Mouse (Mus musculus): ENCODE data around the gene Ndufaf2.
A peak's percentile ranks its signal among the peaks of the same experiment; 100 is the strongest.

Ndufaf2 gene

DNA sequence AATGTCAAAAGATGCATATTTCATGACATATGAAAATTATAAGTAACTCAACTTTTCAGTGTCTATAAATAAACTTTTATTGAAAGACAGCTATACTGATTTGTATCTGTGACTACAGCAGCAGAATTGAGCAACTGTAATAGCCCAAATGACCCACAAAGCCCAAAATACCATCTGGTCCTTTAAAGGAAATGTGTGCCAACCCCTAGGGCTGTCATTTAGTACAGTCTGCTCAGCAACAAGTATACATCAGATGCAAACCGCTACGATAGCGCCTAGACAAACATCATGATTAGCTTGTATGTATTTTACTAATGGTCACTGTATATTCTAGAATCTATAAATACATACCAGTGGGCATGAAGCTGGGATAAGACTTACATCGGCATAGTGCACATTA lies 74.3 kb downstream of the Ndufaf2 start:
- DNase-seq: no peak

DNA sequence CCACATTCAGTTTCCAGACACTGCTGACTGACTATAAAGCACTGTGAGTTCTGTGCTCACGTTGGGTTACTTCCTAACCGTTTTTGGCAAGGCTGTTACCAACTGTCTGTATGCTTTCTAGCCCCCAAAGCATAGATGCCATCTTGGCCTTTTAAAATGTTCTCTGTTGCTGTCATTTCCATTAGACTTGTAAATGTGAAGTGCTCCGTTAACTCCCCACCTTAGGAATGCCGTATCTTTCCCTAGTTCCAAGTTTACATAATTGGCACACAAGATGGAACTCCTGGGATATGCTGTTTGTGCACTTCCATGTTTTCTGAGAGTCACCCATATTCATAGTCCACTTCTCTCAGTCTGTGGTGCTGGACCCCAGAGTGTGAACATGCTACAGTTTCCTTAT lies 80.5 kb downstream of the Ndufaf2 start:
- DNase-seq: no peak

DNA sequence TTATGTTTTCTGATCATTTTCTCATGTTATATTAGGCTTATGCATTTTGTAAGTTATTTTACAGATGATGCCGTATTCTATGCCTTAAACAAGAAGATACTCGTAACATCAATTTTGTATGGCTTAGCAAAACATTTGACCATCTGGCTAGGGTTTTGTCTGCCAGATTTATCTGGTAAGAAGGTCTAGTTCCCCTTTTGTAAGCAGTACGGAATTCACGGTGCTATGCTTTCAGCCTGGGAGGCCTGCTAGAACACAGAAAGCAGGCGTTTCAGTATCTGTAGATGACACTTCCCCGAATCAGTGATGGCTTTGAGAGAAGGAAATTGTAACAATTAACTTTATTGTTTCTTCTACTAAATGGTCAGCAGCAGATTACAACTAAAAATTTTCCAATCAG lies 80.9 kb downstream of the Ndufaf2 start:
- no peak for DNase-seq

DNA sequence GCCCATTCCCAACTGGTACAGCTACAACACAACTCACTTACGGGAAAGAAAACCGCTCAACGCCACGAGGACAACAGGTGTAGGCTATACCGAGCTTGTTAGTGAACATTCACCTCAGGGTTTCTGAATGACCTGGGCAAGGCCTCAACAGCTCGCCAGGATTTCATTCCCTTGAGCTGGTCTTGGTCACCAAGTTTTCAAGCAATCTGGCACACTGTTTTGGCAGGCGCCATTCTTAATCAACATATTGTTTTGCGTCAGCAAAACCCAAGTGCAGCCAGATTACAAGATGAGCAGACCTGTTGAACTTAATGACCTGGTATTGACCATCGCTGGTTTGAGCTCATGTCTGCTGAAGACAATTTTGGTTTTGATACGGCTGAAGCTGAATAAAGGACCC lies 88.3 kb downstream of the Ndufaf2 start:
- DNase-seq: no peak

DNA sequence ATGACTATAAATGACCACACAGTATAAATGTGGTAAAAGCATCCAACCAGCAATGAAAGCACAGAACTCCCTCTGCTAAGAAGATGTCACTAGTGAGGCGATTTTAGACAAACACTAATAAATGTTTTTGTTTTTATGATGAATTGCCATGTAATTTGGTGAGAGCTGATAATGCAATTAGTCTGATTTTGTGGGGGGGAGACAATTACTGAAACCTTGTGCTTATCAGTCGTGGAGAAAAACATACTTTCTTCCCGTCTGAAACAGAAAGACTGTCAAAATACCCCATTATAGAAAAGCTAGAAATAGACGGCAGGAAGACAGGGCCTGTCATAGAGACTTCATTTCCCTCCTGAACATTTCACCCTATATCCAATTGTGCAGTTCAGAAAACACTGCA lies 89.3 kb downstream of the Ndufaf2 start:
- DNase-seq: no peak

DNA sequence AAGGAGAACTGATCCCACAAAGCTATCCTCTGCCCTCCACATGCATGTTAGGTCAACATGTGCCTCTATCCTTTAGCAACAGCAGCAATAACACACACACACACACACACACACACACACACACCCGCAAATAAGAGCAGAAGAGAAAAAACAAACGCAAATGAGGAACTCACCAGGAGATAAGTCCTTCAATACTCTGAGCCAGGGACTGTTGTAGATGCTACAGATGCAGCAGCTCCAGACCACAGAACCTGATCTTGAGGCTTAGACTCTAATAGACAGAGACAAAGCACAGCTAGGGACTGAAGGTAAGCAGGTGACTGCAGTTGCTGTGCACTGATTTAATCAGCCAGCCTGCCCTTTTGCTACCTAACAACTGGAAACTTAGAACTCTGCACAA lies 92.4 kb downstream of the Ndufaf2 start:
- DNase-seq: no peak

DNA sequence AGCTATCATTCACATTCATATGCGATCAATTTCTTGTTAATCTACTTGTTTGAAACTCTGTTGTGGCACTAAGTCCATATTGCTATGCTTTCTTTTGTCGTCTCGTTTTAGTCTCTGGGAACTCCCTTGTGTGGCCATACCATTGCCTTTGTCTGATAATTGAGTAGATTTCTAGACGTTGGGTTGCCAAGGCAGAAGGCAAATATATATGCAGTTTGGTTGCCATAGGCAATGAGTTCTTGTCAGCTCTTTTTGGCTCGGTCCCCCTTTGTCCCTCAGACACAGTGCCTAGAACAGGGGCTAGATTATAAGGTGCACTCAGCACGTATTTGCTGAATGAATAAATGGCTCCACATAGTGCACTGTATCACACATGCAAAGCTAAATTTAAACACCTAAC lies 94.1 kb downstream of the Ndufaf2 start:
- DNase-seq: no peak

DNA sequence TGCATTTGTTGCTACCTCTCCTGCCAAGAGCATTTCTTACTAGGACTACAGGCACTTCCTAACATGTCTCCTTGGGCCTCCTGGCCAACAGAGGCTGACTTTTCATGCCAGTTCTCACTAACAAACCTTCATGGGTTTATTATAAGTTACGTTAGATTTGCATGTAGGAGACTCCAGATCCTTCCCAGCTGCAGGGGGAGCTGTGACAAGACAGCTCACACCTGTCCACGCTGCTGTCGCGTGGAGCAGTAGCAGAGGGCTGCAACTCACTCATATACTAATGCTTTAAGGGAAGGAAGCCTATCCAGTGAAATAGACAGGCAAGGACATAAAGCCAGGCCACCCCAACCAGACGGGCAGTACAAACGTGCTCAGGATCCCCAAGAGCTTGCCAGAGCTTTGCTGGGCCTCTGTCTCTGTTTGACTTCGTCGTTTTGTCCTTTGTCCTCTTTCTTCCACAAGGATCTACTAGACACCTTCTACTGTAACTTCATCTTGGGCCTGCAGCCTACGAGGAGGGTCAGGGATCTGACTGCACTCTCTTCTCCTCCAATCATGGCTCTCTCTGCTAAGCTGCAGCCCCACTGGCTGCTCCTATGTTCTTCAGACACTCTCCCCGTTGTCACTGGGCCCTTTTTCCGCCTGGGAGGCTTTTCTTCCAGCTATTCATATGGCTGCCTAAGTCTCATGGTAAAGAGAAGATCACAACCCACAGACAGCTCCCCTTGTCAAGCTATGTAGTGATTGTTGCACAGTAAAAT lies 94.9 kb downstream of the Ndufaf2 start:
- DNase-seq: no peak

DNA sequence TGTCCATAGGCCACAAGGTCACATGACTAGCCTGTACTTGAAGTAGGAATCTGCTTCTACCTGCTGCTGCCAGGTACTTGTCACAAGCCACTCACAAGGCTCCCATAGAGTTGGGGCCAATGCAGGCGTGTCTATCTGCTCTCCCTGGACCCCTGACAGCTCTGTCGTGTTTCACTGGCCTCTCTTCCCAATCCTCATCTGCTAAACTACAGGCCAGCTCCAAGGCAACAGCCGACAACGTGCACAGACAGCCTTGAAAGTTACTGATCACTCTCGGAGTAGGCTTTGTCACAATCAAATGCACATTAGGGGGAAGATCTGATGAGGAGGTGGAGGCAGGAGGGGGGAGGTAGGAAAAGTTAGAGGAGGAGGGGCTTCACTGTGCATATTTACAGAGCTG lies 95.5 kb downstream of the Ndufaf2 start:
- no peak for DNase-seq

DNA sequence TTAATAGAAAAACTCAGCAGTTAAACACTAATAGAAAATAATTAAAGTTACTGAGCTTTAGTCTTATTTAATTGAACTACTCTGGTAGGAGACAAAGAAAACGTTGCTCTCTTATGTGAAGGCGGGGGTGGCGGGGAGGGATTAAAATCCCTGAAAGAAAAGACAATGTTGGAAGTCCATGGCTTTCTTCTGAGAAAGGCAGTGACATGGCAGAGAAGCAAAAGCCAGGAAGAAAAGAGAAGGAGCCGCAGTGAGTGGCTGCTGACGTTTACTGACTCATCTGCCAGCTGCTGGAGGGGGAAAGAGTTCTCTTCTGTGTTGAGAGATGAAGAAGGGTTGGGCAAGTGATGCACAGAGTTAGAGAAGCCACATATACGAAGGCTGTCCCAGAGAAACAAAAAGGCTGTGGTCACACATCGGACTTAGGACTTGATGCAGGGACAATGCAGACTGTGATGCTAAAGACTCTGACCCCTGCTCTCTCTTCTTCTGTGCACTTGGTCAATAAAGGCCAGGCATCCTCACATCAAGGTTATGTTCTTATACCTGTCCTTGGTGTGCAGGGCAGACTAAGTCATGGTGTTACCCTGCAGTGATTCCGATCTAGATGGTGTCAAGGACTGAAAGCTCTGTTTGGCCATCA lies 97.4 kb downstream of the Ndufaf2 start:
- DNase-seq: no peak

DNA sequence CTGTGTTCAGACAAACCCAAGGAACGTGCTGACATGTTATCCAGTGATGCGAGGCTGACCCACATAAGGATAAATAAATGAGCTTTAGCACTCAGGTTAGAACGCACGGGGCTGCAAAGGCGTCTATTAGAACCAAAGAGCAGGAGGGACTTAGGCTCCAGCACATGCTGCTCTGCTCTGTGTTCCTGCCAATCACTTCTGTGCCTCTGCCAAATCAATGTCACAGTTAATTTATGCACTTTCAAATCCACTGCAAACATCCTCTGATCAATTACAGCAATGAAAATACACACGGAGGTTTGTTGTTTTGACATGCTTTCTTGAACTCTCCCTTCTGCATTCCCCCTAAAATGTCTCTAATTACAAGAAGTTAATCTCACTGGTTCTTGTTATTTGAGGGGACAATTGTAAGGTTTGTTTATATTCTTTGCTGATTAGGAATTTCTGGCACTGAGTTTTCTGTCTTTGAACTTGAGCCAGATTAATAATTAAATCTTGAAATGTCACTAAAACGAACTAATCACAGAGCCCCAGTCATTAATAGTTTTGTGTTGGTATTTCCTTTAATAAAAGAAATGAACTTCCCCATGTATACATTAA lies 98.0 kb downstream of the Ndufaf2 start:
- DNase-seq: no peak

DNA sequence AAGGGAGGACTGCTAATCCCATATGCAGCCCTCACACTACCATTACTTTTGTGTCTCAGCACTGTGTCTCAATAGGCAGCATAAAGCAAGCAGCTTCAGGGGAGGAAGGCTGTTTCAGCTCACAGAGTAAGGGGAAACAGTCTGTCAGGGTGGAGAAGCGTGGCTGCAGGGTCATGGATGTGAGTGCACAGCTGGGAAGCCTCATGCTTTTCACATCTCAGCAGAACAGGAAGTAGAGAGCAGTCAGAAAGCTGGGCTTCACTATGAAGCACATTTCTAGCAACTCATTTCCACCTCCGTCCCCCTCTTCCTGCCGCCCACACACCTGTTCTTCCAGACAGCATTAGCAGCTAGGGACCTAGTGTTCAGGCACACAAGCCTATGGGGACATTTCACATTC lies 101.5 kb downstream of the Ndufaf2 start:
- DNase-seq: peak; percentile 51 to 60

DNA sequence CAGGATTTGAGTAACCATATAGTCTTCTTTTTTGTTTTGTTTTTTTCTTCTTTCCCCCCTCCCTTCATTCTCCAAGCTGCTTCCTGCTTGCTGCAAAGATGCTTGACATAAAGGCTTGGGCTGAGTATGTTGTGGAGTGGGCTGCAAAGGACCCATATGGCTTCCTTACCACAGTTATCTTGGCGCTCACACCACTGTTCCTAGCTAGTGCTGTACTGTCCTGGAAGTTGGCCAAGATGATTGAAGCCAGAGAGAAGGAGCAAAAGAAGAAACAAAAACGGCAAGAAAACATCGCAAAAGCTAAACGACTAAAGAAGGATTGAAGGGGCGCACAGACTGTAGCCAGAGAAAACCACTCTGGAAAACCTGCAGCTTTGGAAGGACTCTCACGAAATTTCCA lies 111.1 kb downstream of the Ndufaf2 start:
- DNase-seq: no peak

DNA sequence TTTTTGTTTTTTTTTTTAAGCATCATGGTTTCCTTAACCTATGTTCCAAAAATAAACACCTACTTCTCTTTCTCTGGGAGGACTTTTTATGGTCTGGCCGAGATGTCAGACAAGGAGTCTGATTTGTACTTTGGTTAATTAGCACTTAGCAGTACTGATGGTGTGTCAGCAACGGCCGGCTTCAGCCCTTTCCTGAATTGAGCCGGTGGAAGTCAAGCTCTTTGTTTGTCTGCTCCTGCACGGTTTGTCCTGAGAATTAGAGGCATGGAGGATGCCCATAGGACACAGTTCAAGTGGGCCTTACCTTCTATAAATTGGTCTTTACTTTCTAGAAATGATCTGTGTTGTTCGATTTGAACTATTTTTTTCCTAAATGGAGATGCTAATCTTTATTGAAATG lies 111.5 kb downstream of the Ndufaf2 start:
- no peak for DNase-seq

DNA sequence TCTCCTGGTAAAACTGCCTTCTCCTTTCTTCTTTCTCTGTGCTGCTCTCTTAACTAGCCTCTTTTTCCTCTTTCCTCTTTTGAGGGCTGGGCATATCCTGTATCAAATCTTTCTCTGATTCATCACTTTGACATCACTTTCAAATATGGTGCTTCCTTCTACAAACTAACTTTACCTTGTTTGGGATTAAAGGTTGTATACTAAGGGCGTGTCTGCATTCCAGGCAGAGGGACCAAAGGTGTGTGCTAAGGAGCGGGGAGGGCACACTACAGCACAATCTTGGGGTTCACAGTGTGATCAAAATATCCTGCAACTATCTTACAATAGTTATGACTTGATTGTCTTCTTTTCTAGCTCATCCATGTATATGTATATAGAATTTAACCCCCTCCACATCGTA lies 112.4 kb downstream of the Ndufaf2 start:
- no peak for DNase-seq

DNA sequence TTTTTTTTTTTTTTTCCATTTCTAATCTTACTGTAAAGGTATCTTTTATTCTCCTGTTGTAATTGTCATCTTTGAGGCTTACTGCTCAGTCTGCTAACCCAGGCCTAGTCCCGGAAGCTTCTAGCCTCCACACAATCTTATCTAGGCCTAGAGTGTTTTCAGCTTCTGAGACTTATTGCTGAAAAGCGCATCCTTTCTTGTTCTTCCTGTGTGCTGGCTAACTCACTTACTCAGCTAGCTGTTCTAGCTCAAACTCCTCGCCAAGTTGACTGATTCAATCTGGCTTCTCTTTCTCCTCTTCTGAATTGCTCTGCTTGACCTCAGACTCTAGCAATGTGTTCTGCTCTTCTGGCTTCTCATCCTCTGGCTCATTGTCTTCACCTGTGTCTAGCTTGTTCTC lies 112.8 kb downstream of the Ndufaf2 start:
- no peak for DNase-seq

DNA sequence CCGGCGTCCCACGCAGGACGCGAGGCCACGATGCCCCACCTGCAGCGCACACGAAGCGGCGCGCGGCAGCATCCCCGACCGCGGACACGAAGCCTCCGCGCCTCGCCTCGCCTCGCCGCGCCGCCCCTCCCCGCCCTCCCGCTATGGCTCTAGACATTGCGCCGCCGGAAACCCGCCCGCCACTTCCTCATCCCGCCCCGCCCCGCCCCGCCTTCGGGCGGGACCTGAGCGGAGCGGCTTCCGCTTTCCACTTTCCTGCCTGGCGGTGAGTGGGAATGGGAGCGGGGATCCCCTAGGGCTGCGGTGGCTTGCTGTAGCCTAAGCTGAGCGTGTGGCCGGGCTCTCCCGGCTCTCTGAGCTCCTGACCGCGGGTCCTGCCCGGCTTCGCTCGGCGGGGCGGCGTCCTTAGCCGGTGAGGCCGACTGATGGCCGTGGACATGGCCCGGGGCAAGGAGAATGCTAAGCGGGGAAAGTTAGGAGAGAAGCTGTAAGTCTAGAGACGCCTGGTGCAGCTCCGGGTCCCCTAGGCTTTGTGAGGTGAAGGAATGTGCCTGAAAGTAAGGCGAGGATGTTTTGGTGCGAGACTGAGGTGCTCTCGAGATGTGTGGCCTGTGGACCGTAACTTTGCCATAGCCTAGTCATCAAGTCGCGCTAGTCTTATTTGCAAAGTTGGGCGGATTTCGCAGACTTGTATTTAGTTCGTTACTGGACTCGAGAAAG lies 114.0 kb downstream of the Ndufaf2 start, which contains the start of gene Smim15:
Gene Smim15 (plus strand): TSS at position 225 of the 720 bp plus-strand sequence.
- DNase-seq: peak; percentile 86 to 90

DNA sequence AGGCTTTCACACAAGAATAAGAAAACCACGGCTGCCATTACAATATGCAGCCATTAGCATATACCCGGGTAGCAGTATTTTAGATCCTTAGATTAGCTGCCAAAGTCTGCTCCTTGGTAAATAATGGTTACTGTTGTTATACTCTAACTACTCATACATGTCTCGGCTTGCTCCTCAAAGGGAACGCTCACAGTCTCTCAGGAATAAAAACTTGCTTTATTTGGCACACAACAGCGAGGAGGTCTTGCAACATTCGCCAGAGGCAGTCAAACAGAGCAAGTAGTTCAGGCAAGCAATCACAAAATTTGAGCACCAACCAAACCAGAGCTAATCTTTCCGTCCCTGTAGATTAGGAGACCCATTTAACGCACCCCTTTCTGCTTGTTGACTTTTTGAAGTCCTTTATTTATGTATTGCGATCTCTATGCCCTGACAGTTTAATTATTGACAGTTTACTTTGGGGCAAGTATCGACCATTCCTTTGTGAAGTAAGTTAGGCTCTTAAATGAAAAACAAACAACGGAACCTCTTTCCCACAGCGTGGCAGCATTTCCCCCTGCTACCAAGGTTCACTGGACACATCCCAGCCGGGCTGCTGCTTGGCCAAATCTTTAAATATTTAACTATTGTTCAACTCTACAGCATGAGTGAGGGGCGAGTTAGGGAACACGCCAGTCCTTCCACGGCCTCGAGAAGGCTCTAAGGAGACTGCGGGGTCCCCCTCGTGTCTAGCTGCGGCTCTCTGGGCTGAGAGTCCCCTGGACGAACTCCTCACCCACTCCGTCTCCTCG lies 114.8 kb downstream of the Ndufaf2 start:
- DNase-seq: no peak

DNA sequence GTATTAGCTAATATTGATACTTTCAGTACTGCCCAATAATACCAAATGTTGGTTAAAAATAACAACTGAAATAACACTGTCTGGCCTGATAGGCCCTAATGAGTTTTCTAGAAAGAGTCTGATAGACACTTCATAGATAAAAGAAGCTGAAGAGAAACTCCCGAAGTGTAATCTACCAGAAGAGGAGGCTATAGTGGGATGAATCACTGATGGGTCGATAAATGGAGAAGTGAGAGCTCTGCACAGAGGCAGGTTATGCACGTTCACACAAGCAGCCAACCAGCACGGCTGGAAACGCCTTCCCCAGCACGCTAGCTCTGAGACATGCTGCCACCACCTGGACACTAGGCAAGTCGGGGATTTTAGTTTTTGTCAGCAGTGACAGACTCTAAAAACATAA lies 117.1 kb downstream of the Ndufaf2 start:
- peak; percentile 66 to 74 for DNase-seq

DNA sequence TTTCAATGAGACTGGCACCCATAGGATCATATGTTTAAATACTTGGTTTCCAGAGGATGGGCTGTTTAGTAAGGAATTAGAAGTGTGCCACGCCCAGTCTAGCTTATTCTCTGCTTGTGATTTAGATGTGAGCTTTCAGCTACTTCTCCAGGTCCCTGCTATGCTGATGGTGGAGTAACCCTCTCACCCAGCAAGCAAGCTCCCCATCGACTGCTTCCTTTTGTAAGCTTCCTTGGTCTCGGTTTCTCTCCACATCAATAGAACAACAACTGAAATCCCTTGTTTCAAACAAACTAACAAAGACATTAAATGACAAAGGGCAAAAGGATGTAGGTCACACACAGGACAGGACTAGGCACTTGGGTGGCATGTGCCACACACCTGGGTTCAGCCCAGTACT lies 118.0 kb downstream of the Ndufaf2 start:
- DNase-seq: no peak

DNA sequence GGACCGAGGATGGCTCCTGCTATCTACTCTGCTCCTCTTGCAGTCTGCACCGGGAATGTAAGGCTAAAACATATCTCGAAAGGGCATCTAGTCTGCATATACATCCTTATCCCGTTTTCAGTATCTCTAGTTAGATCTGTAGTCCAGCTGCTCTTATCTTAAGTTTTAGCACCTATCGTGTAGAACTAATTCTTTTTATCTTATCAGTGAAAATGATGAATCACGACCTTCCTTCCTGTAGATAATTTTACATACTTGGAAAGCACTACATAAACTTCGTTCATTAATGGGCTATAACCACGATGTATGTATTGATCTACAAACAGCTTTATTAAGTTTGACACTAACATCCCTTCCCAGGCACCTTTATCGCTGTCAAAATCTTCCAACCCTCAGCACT lies 118.5 kb downstream of the Ndufaf2 start:
- no peak for DNase-seq

DNA sequence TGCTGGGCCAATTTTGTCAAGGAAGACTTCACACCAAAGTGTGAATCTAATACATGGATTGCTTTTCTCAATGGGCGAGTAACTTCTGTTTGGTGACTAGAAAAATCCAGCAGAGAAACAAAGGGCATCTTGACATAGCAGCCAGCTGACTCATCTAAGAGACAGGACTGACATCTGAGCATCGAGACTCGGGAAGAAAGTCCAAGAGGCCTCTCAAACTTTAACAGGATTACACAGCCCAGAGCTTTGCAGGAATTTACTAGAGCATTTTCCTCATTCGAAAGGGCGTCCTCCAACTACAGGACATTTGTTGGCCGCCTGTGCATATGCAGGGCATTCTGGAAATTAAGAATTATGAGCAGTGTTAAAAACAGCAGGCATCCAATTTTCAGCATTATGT lies 119.0 kb downstream of the Ndufaf2 start:
- no peak for DNase-seq

DNA sequence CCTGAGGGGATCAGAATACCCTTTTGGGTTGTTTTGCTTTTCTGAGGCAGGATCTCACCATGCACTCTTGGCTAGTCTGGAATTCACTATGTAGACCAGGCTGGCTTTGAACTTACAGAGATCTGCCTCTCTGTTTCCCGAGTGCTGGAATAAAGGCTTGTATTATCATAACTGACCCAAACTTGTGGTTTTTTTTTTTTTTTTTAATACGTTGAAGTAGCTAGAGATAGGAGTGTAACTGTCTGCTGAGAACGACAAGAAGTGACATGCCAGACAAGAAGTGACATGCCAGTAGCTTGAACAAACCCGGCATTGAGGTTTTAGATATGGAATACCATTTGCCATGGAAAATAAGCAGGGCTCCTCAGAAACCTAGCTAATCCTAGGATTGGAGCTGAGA lies 125.6 kb downstream of the Ndufaf2 start:
- DNase-seq: no peak

Measured in thymus, postnatal 36 days (tissue).